Mouse (Mus musculus): Measurements from ENCODE around the gene Fbp2. TPM values are rescaled to one million over a fixed set of nuclear protein-coding genes. Genes with fewer than 3 reads are reported as not detected.

Gene Fbp2
- total RNA-seq (2015; ENCODE audit: low replicate concordance) (not detected in 2 replicates), total RNA-seq (2017; ENCODE audit: low replicate concordance) (not detected in 2 replicates)

- no peak for ATAC-seq (replicated peaks; ENCODE audit: low FRiP score, poor library complexity, severe bottlenecking)
Observed at GRCm38 (mm10) chr13:62857941-62858915, at the start of gene Fbp2. Gene Fbp2 (minus strand): TSS chr13:62858422.

GRCm38 (mm10) chr13:62907527-62908162 is 49.4 kb upstream of the Fbp2 start:
- ATAC-seq (replicated peaks; ENCODE audit: low FRiP score, poor library complexity, severe bottlenecking) = no peak

GRCm38 (mm10) chr13:62901139-62901538 is 42.9 kb upstream of the Fbp2 start:
- no peak for ATAC-seq (replicated peaks; ENCODE audit: low FRiP score, poor library complexity, severe bottlenecking)

GRCm38 (mm10) chr13:62897927-62898646 is 39.9 kb upstream of the Fbp2 start:
- ATAC-seq (replicated peaks; ENCODE audit: low FRiP score, poor library complexity, severe bottlenecking) = no peak

GRCm38 (mm10) chr13:62893044-62893842 is 35.0 kb upstream of the Fbp2 start:
- ATAC-seq (replicated peaks; ENCODE audit: low FRiP score, poor library complexity, severe bottlenecking) = no peak

GRCm38 (mm10) chr13:62889311-62889710 is 31.1 kb upstream of the Fbp2 start:
- ATAC-seq (replicated peaks; ENCODE audit: low FRiP score, poor library complexity, severe bottlenecking) = no peak

- no peak for ATAC-seq (replicated peaks; ENCODE audit: low FRiP score, poor library complexity, severe bottlenecking)
Observed at GRCm38 (mm10) chr13:62887712-62888441, 29.7 kb upstream of the Fbp2 start, which contains the start of gene Fbp1. Gene Fbp1 (minus strand): TSS chr13:62888282.

- ATAC-seq (replicated peaks; ENCODE audit: low FRiP score, poor library complexity, severe bottlenecking) = no peak
Observed at GRCm38 (mm10) chr13:62884536-62884935, 26.3 kb upstream of the Fbp2 start.

GRCm38 (mm10) chr13:62883925-62884324 is 25.7 kb upstream of the Fbp2 start:
- ATAC-seq (replicated peaks; ENCODE audit: low FRiP score, poor library complexity, severe bottlenecking) = no peak

GRCm38 (mm10) chr13:62883436-62883835 is 25.2 kb upstream of the Fbp2 start:
- no peak for ATAC-seq (replicated peaks; ENCODE audit: low FRiP score, poor library complexity, severe bottlenecking)

- ATAC-seq (replicated peaks; ENCODE audit: low FRiP score, poor library complexity, severe bottlenecking) = no peak
Observed at GRCm38 (mm10) chr13:62882856-62883255, 24.6 kb upstream of the Fbp2 start.

- ATAC-seq (replicated peaks; ENCODE audit: low FRiP score, poor library complexity, severe bottlenecking) = no peak
Observed at GRCm38 (mm10) chr13:62881336-62881735, 23.1 kb upstream of the Fbp2 start.

- ATAC-seq (replicated peaks; ENCODE audit: low FRiP score, poor library complexity, severe bottlenecking) = no peak
Observed at GRCm38 (mm10) chr13:62879831-62880615, 21.8 kb upstream of the Fbp2 start.

- ATAC-seq (replicated peaks; ENCODE audit: low FRiP score, poor library complexity, severe bottlenecking) = no peak
Observed at GRCm38 (mm10) chr13:62879411-62879810, 21.2 kb upstream of the Fbp2 start.

GRCm38 (mm10) chr13:62877247-62877646 is 19.0 kb upstream of the Fbp2 start:
- ATAC-seq (replicated peaks; ENCODE audit: low FRiP score, poor library complexity, severe bottlenecking) = no peak

- no peak for ATAC-seq (replicated peaks; ENCODE audit: low FRiP score, poor library complexity, severe bottlenecking)
Observed at GRCm38 (mm10) chr13:62876111-62876510, 17.9 kb upstream of the Fbp2 start.

GRCm38 (mm10) chr13:62872252-62872651 is 14.0 kb upstream of the Fbp2 start:
- no peak for ATAC-seq (replicated peaks; ENCODE audit: low FRiP score, poor library complexity, severe bottlenecking)

GRCm38 (mm10) chr13:62870605-62871004 is 12.4 kb upstream of the Fbp2 start:
- ATAC-seq (replicated peaks; ENCODE audit: low FRiP score, poor library complexity, severe bottlenecking) = no peak

Measured in erythroblast, adult 5-6 weeks (primary cell).